Mouse (Mus musculus) stomach, adult 2 months (tissue): ENCODE measurements around the gene Vmn1r79. TPM values are rescaled to one million over a fixed set of nuclear protein-coding genes. Genes with fewer than 3 reads are reported as not detected.

ENCODE experiments used
- polyA plus RNA-seq: library from polyadenylated mRNA; depleted of rRNA; stranded (reverse); fragments of >200 nt; gene quantifications from 2 replicates; pipeline ENCODE4 v1.2.3, GENCODE M21; 2012; rRNA removed

The Vmn1r79 gene
- not detected in 2 replicates for polyA plus RNA-seq

GRCm38 (mm10) chr7:12170979-12171378, at the start of gene Vmn1r79:
Gene Vmn1r79, plus strand, starts transcription at chr7:12171279.

GRCm38 (mm10) chr7:12149957-12150356, 21.1 kb upstream of the Vmn1r79 start, which contains the start of gene Vmn1r78:
Gene Vmn1r78, plus strand, starts transcription at chr7:12150257.

GRCm38 (mm10) chr7:12188986-12189385, 17.9 kb downstream of the Vmn1r79 start, which contains the start of gene Vmn1r80:
Gene Vmn1r80, plus strand, starts transcription at chr7:12189286.

Other genes starting within 250 kb of the Vmn1r79 start
- not detected in 2 replicates for gene Vmn1r76, start 233.1 kb upstream of the Vmn1r79 start, polyA plus RNA-seq
- gene Vmn1r77, start 134.5 kb upstream of the Vmn1r79 start, polyA plus RNA-seq: not detected in 2 replicates
- not detected in 2 replicates for gene Vmn1r78, start 21.0 kb upstream of the Vmn1r79 start, polyA plus RNA-seq
- not detected in 2 replicates for gene Vmn1r80, start 18.0 kb downstream of the Vmn1r79 start, polyA plus RNA-seq
- gene Vmn1r81, start 97.0 kb downstream of the Vmn1r79 start, polyA plus RNA-seq: not detected in 2 replicates
- gene Vmn1r82, start 129.2 kb downstream of the Vmn1r79 start, polyA plus RNA-seq: not detected in 2 replicates
- gene Vmn1r83, start 158.2 kb downstream of the Vmn1r79 start, polyA plus RNA-seq: not detected in 2 replicates
- not detected in 2 replicates for gene Vmn1r84, start 198.0 kb downstream of the Vmn1r79 start, polyA plus RNA-seq